Comparison of ENCODE assay signal across 12 mouse cellular contexts in genomic region chr3:107807386-107807974, GRCm38 (mm10). TPM values are rescaled to one million over a fixed set of nuclear protein-coding genes. Genes with fewer than 3 reads are reported as not detected.
DNase-seq lines count a peak whose midpoint lies in the region; ATAC-seq and TF ChIP-seq lines count a peak whose summit lies in the region.
"Had no signal": no experiment of that assay in that cellular context is flagged by ENCODE, and none has a peak within 500 bp of the region (broad histone marks: within the 10 kb centered on the region; RNA-seq: fewer than 3 reads in every experiment).

No protein-coding gene starts in this region.

- H3K4me1 ChIP-seq in hindbrain, embryonic 10.5 days (replicated peaks) = peaks cover 18% of the 10 kb centered on the region
- no peaks in the 10 kb centered on the region for H3K4me1 ChIP-seq in hindbrain, embryonic 11.5 days (replicated peaks; ENCODE audit: control insufficient read depth, insufficient read depth, low read length)
- H3K4me1 ChIP-seq in midbrain, embryonic 10.5 days = peaks cover 15% of the 10 kb centered on the region
- no peaks in the 10 kb centered on the region for H3K4me1 ChIP-seq in midbrain, postnatal 0 days (ENCODE audit: insufficient read depth, low read length)
- H3K4me1 ChIP-seq in stomach, embryonic 16.5 days (ENCODE audit: control insufficient read depth, insufficient read depth, low read length) = peaks cover 28% of the 10 kb centered on the region
- 0 out of 2 replicates have a peak, but pooled peaks cover 4% of the 10 kb centered on the region for H3K4me1 ChIP-seq in liver, postnatal 0 days (ENCODE audit: insufficient read depth)

- no peaks in the 10 kb centered on the region for H3K27me3 ChIP-seq in hindbrain, embryonic 10.5 days (ENCODE audit: insufficient read depth, poor library complexity, severe bottlenecking)
- no peaks in the 10 kb centered on the region for H3K27me3 ChIP-seq in hindbrain, embryonic 11.5 days (ENCODE audit: control insufficient read depth, insufficient read depth, low read length)
- H3K27me3 ChIP-seq in midbrain, embryonic 10.5 days (ENCODE audit: low read depth, poor library complexity, severe bottlenecking) = no peaks in the 10 kb centered on the region
- H3K27me3 ChIP-seq in midbrain, postnatal 0 days (ENCODE audit: insufficient read depth, low read length) = no peaks in the 10 kb centered on the region
- H3K27me3 ChIP-seq in stomach, embryonic 16.5 days (ENCODE audit: control insufficient read depth, insufficient read depth, low read length) = no peaks in the 10 kb centered on the region
- H3K27me3 ChIP-seq in liver, postnatal 0 days (ENCODE audit: insufficient read depth, low read length) = no peaks in the 10 kb centered on the region
- H3K27me3 ChIP-seq: hindbrain, embryonic 15.5 days had no signal

- no peak for ATAC-seq in hindbrain, embryonic 11.5 days (ENCODE audit: low FRiP score)
- no peak for ATAC-seq in midbrain, postnatal 0 days (ENCODE audit: low FRiP score)
- no peak for ATAC-seq in stomach, embryonic 16.5 days (ENCODE audit: insufficient read depth, low FRiP score)
- ATAC-seq in liver, postnatal 0 days = no peak

- no peak overlapping the region for H3K9ac ChIP-seq in hindbrain, embryonic 11.5 days (ENCODE audit: low read depth, low read length)
- no peak overlapping the region for H3K9ac ChIP-seq in midbrain, postnatal 0 days (replicated peaks; ENCODE audit: low read length, poor library complexity, severe bottlenecking)
- no peak overlapping the region for H3K9ac ChIP-seq in stomach, embryonic 16.5 days (ENCODE audit: low read length)
- H3K9ac ChIP-seq in liver, postnatal 0 days (replicated peaks) = no peak overlapping the region
- H3K9ac ChIP-seq: hindbrain, embryonic 15.5 days had no signal

- no peak for TF ChIP-seq CTCF in midbrain, postnatal 0 days (IDR thresholded peaks at IDR 0.05)
- TF ChIP-seq CTCF in liver, postnatal 0 days (IDR thresholded peaks at IDR 0.05; ENCODE audit: low read depth) = no peak

- H3K36me3 ChIP-seq in hindbrain, embryonic 10.5 days = no peaks in the 10 kb centered on the region
- H3K36me3 ChIP-seq in hindbrain, embryonic 11.5 days (ENCODE audit: control insufficient read depth, insufficient read depth, low read length) = no peaks in the 10 kb centered on the region
- H3K36me3 ChIP-seq in midbrain, embryonic 10.5 days = no peaks in the 10 kb centered on the region
- no peaks in the 10 kb centered on the region for H3K36me3 ChIP-seq in midbrain, postnatal 0 days (ENCODE audit: insufficient read depth, low read length)
- H3K36me3 ChIP-seq in stomach, embryonic 16.5 days (ENCODE audit: control insufficient read depth, insufficient read depth, low read length) = no peaks in the 10 kb centered on the region
- no peaks in the 10 kb centered on the region for H3K36me3 ChIP-seq in liver, postnatal 0 days (replicated peaks; ENCODE audit: insufficient read depth, low read length)
- H3K36me3 ChIP-seq: hindbrain, embryonic 15.5 days had no signal

- H3K4me3 ChIP-seq in hindbrain, embryonic 10.5 days = no peak overlapping the region
- H3K4me3 ChIP-seq in hindbrain, embryonic 11.5 days (ENCODE audit: low read depth, low read length) = no peak overlapping the region
- H3K4me3 ChIP-seq in midbrain, embryonic 10.5 days = no peak overlapping the region
- no peak overlapping the region for H3K4me3 ChIP-seq in midbrain, postnatal 0 days (ENCODE audit: low read depth, low read length)
- H3K4me3 ChIP-seq in stomach, embryonic 16.5 days (replicated peaks; ENCODE audit: low read length) = no peak overlapping the region
- no peak overlapping the region for H3K4me3 ChIP-seq in liver, postnatal 0 days (ENCODE audit: low read depth, low read length)
- H3K4me3 ChIP-seq: hindbrain, embryonic 15.5 days had no signal

- peak overlapping the region; percentile 64 for H3K27ac ChIP-seq in hindbrain, embryonic 10.5 days
- no peak overlapping the region for H3K27ac ChIP-seq in hindbrain, embryonic 11.5 days (ENCODE audit: low read depth, low read length)
- H3K27ac ChIP-seq in midbrain, embryonic 10.5 days (replicated peaks) = 0 out of 2 replicates have a peak overlapping the region, but pooled peaks have one; percentile 42
- no peak overlapping the region for H3K27ac ChIP-seq in midbrain, postnatal 0 days (ENCODE audit: low read depth, low read length)
- peak overlapping the region; percentile 38 for H3K27ac ChIP-seq in stomach, embryonic 16.5 days (ENCODE audit: low read length)
- no peak overlapping the region for H3K27ac ChIP-seq in liver, postnatal 0 days (ENCODE audit: low read depth)
- H3K27ac ChIP-seq: hindbrain, embryonic 15.5 days had no signal

- 50% methylated on average over 6 of the region's 6 CpGs for WGBS in hindbrain, embryonic 10.5 days
- 43% methylated on average over 6 of the region's 6 CpGs for WGBS in hindbrain, embryonic 11.5 days
- WGBS in midbrain, embryonic 10.5 days = 58% methylated on average over 6 of the region's 6 CpGs
- WGBS in midbrain, postnatal 0 days = 31% methylated on average over 6 of the region's 6 CpGs
- WGBS in stomach, embryonic 16.5 days = 39% methylated on average over 6 of the region's 6 CpGs
- whole genome bisulfite sequencing in liver, postnatal 0 days (ENCODE audit: insufficient replicate concordance) = 53% methylated on average over 6 of the region's 6 CpGs

- no peak for DNase-seq in hindbrain, embryonic 10.5 days (ENCODE audit: low spot score)
- no peak for DNase-seq in hindbrain, embryonic 11.5 days (ENCODE audit: low spot score)
- no peak for DNase-seq in midbrain, embryonic 10.5 days (ENCODE audit: low spot score)
- no peak for DNase-seq in midbrain, postnatal 0 days (ENCODE audit: low spot score)
- DNase-seq in induced T-regulatory cell, adult 2 months (ENCODE audit: low read depth) = peak; percentile 49
- DNase-seq in liver, postnatal 0 days = no peak
- DNase-seq in ovary, postnatal 10 days (ENCODE audit: low spot score) = no peak
- DNase-seq: adrenal gland, postnatal 36 days; cerebellum, adult 18-20 months; embryo, embryonic 11 days had no signal

- H3K4me2 ChIP-seq in hindbrain, embryonic 11.5 days (replicated peaks; ENCODE audit: low read depth, low read length) = no peak overlapping the region
- no peak overlapping the region for H3K4me2 ChIP-seq in midbrain, postnatal 0 days (ENCODE audit: low read depth, low read length, poor library complexity, severe bottlenecking)
- H3K4me2 ChIP-seq in stomach, embryonic 16.5 days (ENCODE audit: low read depth, low read length) = 0 out of 2 replicates have a peak overlapping the region, but pooled peaks have one; percentile 9
- H3K4me2 ChIP-seq in liver, postnatal 0 days (ENCODE audit: low read depth, low read length) = no peak overlapping the region
- H3K4me2 ChIP-seq: hindbrain, embryonic 15.5 days had no signal

- TF ChIP-seq EP300 in liver, postnatal 0 days (IDR thresholded peaks at IDR 0.05; ENCODE audit: low read depth) = no peak

- H3K9me3 ChIP-seq in hindbrain, embryonic 10.5 days = no peaks in the 10 kb centered on the region
- no peaks in the 10 kb centered on the region for H3K9me3 ChIP-seq in hindbrain, embryonic 11.5 days (ENCODE audit: control insufficient read depth, low read length)
- no peaks in the 10 kb centered on the region for H3K9me3 ChIP-seq in midbrain, embryonic 10.5 days (replicated peaks)
- H3K9me3 ChIP-seq in midbrain, postnatal 0 days (ENCODE audit: low read length) = no peaks in the 10 kb centered on the region
- no peaks in the 10 kb centered on the region for H3K9me3 ChIP-seq in stomach, embryonic 16.5 days (replicated peaks; ENCODE audit: control insufficient read depth, low read length)
- no peaks in the 10 kb centered on the region for H3K9me3 ChIP-seq in liver, postnatal 0 days (ENCODE audit: low read length)
- H3K9me3 ChIP-seq: hindbrain, embryonic 15.5 days had no signal

RNA-seq across cellular contexts. Expression of gene Csf1, which starts 47.2 kb away (rescaled TPM):
- 7.2 TPM in 2 replicates for polyA plus RNA-seq in hindbrain, embryonic 10.5 days (2016; fragmentation: Nextera tagmentation; extraction: Ambion mirVana)
- polyA plus RNA-seq in hindbrain, embryonic 11.5 days (2014; fragmentation: Nextera tagmentation; extraction: Ambion mirVana) = 5.3 and 6.0 TPM in 2 replicates
- 6.5 and 7.7 TPM in 2 replicates for polyA plus RNA-seq in midbrain, embryonic 10.5 days (2016; fragmentation: Nextera tagmentation; extraction: Ambion mirVana)
- total RNA-seq in midbrain, postnatal 0 days (2014; rRNA removed) = 10.6 and 12.3 TPM in 2 replicates
- polyA plus RNA-seq in midbrain, postnatal 0 days (2015; fragmentation: Nextera tagmentation; extraction: Ambion mirVana) = 8.1 and 10.9 TPM in 2 replicates
- 19.2 and 20.2 TPM in 2 replicates for polyA plus RNA-seq in stomach, embryonic 16.5 days (2015; fragmentation: Nextera tagmentation; extraction: Ambion mirVana)
- 6.6 and 7.2 TPM in 2 replicates for polyA plus RNA-seq in liver, postnatal 0 days (2015; fragmentation: Nextera tagmentation; extraction: Ambion mirVana)

Comparison
In these comparisons a context has a peak if more than half of its experiments do, and no peak if none do; other contexts are left out.
1. H3K27ac ChIP-seq: peak in hindbrain, embryonic 10.5 days (single experiment), midbrain, embryonic 10.5 days (single experiment) and stomach, embryonic 16.5 days (single experiment); none in hindbrain, embryonic 11.5 days (single experiment), midbrain, postnatal 0 days (single experiment) and liver, postnatal 0 days (single experiment).